Mouse (Mus musculus): ENCODE measurements around the gene Rora. TPM values are rescaled to one million over a fixed set of nuclear protein-coding genes. Genes with fewer than 3 reads are reported as not detected.

Gene Rora
- total RNA-seq, 2 experiments from 2014 or later: 21.1 to 24.9 TPM

GRCm38 (mm10) chr9:69174061-69174460, 520.5 kb downstream of the Rora start:
- DNase-seq: no peak
- intact Hi-C loops (cut with DNase I): no loop called here

GRCm38 (mm10) chr9:69174527-69175116, 521.0 kb downstream of the Rora start:
- DNase-seq: no peak
- intact Hi-C loops (cut with DNase I): no loop called here

DNA sequence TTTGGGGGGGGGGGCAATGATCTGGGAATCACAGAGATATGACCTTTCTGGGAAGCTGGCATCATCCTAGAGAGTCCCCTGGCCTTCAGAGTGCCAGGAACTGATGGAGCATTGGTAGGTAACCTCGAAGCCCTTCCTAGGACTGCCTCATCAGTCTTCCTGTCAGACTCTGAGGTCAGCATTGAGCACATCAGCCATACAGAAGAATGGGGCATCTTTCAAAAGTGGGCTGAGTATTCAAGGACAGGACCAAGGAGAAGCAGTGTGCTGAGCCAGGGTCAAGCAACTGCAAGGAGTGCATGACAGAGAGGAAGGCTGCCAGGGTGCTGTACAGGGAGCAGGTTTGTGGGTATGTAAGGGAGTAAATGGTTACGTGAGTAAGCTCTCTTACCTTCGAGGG, 523.4 kb downstream of the Rora start:
- no peak for DNase-seq
- intact Hi-C loops (cut with DNase I): no loop called here

- intact Hi-C loops (cut with DNase I): no loop called here
- DNase-seq: no peak
These were observed 525.6 kb downstream of the Rora start for GRCm38 (mm10) chr9:69179224-69179623.

- peak; percentile 18 to 23 for DNase-seq
- intact Hi-C loops (cut with DNase I): no loop called here
These were observed 527.4 kb downstream of the Rora start for GRCm38 (mm10) chr9:69180961-69181360.

GRCm38 (mm10) chr9:69181411-69181810, 527.8 kb downstream of the Rora start:
- intact Hi-C loops (cut with DNase I): no loop called here
- peak; percentile 52 to 58 for DNase-seq

DNA sequence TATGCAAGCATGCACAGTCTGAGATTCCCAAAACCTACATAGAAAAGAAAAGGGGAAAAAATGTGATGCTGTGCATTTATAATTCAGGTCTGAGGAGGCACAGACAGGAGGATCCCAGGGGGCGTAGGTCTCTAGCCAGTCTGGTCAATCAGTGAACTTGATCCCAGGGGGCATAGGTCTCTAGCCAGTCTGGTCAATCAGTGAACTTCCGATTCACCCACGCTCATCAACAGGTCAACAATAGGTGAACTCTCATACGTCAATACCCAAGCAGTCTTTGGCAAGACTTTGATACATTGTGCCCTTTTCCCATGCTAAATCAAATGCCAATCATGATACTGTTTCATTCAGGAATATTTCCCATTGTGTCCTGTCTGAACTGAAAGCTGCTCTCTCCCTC, 530.3 kb downstream of the Rora start:
- intact Hi-C loops (cut with DNase I): no loop called here
- DNase-seq: no peak

- DNase-seq: no peak
- intact Hi-C loops (cut with DNase I): no loop called here
These were observed 537.1 kb downstream of the Rora start for GRCm38 (mm10) chr9:69190726-69191125.

GRCm38 (mm10) chr9:69192446-69192845, 538.9 kb downstream of the Rora start:
- DNase-seq: no peak
- intact Hi-C loops (cut with DNase I): no loop called here

DNA sequence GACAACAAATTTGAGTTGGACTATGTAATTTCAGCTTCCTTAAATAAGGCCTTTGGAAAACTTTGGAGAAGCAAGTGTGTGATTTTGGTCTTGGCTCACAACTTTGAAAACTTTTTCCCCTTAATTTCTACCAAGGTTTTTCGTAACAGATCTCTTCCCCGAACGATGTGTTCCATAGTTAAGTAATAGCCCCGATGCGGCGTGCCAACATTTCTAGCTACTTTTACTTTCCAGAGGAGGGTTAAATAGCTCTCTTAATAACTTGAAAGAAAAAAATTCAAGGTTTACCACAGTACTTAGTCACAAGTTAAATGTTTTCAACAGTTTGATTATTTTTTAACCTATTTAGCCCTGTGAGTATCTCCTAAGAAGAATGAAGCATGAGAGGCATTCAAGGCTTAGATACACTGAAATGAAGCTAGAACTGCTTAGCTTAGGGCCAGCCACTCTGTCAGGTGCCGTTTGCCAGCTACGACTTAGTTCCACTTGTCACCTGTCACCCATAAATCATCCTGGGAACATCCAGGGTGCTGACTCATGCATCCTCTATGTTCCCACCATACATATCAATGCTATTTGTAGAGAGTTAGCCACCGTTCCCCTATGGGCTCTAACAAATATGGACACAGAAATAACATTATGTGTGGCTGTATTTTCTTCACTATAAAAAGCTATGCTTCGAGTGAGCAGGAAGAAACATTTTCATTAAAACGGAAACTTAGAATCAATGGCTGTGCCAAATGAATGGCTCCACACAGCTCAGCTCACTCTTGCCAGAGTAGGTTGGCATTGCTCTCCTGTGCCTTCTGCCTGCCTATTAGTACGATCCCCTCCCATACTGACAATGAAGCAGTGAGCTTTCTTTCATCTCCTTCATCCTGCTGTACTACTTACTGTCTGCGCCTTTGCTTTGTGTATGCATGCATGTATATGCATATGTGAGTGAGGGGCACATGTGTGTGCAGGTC, 541.3 kb downstream of the Rora start:
- intact Hi-C loops (cut with DNase I): no loop called here
- DNase-seq: no peak

DNA sequence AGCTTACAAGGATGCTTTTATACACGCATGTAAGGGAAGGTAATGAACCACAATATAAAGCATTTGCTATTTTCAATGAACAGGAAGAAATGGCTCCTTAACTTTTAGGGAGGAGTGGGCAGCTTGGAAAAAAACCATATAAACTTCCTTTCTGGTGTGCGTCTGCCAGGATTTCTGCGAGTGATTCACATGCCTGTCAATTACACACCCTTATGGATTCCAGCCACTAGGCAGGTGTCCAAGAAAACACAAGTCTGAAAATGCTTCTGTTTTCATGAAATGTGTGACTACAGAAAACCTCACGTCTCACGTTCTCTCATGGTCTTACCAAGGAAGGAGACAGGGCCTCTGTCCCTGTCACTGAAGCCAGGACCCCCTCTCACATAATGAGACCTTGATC, 560.2 kb downstream of the Rora start:
- intact Hi-C loops (cut with DNase I): no loop called here
- peak; percentile 67 to 73 for DNase-seq

GRCm38 (mm10) chr9:69224841-69225240, 571.3 kb downstream of the Rora start:
- intact Hi-C loops (cut with DNase I): no loop called here
- no peak for DNase-seq

- DNase-seq: no peak
- intact Hi-C loops (cut with DNase I): no loop called here
These were observed 572.8 kb downstream of the Rora start for GRCm38 (mm10) chr9:69226424-69226823.

DNA sequence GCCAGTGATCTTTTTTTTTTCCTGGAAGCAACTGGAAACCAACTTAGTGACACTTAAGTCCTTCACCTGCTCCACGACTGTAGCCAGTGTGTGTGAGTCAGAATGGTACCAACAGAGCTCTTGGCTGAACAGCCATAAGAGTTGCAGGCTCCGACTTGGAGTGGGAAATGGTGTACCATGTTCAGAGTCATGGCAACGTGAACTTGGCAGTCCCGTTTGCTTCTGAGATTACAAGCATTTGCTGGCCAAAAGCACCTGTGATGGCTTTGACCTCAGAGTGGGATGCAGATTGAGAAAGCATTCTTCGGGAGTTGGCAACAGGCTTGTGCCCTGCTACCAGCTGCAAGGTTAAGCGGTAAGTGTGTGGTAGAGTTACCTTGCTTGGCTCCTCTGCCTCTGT, 574.2 kb downstream of the Rora start:
- intact Hi-C loops (cut with DNase I): no loop called here
- peak; percentile 16 to 31 for DNase-seq

DNA sequence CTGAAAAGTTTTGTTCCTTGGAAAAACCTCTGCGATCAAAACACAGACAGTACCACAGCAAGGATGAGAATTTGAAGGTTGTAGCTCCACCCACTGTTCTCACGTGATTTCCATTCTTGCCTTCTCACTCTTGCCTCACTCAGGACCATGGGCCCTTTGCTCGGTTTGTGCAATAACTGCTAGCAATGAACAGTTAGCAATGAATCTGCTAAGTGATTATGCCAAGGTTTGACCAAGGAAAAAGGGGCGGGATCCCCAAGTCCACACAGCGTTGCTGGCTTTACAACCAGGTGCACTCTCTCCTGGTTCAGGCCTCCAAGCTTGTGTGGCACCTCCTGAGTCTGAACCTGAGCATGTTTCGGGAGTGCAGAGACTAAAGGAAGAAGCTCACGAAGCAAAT, 576.3 kb downstream of the Rora start:
- intact Hi-C loops (cut with DNase I): no loop called here

DNA sequence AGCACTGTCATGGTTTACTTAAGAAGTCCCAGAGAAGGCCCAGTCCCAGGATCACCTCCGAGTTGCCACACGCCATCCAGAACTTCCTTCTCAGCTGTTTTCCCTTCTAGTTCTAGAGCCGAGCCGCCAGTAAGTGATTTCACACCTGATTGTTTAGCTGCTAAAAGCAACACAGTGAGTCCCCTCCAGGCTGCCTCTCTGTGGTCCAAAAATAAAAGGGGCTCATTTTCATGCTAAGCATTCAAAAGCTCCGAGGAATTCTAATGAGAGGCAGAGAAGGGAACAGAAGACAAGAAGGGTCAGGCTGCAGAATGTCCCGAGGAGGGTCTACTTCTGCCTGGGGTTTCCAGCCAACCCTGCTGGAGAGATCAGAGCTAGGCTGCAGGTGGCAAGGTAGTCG, 580.9 kb downstream of the Rora start:
- DNase-seq: no peak
- intact Hi-C loops (cut with DNase I): no loop called here

More for the DNA sequence above, 576.3 kb downstream of the Rora start:
- no peak for DNase-seq

DNA sequence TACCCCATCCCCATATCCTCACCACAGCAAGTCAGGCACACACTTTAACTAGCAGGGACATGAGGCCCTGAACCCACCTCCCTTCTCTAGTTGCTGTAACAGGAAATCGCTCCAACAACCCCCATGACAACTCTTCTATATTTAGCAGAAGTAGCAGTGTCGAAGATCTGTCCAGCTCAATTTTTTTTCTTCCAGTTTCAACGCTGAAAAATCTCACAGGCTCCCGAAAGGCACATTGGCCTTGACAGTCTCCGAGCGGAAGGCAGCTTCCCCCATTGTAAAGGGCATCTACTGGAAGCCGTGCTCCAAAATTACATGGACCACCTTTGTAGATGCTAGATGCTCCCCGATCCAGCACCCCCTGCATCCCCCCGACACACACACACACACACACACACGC, 583.7 kb downstream of the Rora start:
- peak; percentile 16 to 33 for DNase-seq
- intact Hi-C loops (cut with DNase I): no loop called here

DNA sequence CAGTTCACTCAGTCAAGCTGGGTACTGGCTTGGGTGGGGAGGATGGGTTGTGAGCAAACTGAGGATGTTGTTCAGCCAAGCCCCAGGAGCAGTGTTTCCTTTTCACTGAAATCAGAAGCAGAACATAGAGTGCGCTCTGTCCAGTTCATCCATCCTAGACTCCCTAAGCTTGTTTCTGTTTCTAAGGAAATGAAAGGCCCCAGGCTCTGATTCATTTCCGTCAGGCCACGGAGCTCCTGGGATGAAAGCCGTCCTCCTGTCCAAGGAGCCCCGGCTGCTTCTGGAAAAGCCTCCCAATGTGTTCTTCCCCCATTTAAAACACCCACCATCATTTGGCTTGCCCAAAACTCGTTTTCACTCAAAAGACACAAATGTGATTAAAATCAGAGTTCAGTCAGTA, 589.0 kb downstream of the Rora start:
- intact Hi-C loops (cut with DNase I): no loop called here
- peak; percentile 9 to 17 for DNase-seq

- no peak for DNase-seq
- intact Hi-C loops (cut with DNase I): no loop called here
These were observed 590.0 kb downstream of the Rora start for GRCm38 (mm10) chr9:69243626-69244025.

- no peak for DNase-seq
- intact Hi-C loops (cut with DNase I): no loop called here
These were observed 592.6 kb downstream of the Rora start for GRCm38 (mm10) chr9:69246225-69246624.

DNA sequence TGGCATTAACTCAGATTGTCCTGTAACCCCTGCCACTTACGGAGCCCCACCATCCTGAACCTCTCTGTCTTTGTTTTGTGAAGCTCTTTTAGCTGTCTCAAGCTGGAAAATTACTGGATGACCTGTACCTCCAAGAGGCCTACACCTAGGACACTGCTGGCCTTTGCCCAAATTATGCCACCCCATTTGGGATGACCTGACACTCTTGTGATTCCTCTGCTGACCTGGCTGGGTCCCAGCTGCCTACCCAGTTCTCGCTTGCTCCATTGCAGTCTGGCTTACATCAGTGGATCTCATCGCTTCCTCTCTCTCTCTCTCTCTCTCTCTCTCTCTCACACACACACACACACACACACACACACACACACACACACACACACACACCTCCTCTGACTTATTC, 596.0 kb downstream of the Rora start:
- intact Hi-C loops (cut with DNase I): no loop called here
- DNase-seq: no peak

GRCm38 (mm10) chr9:69250326-69250725, 596.7 kb downstream of the Rora start:
- no peak for DNase-seq
- intact Hi-C loops (cut with DNase I): no loop called here
